Mouse (Mus musculus): ENCODE results near the gene Mrpl38.

The Mrpl38 gene

DNA sequence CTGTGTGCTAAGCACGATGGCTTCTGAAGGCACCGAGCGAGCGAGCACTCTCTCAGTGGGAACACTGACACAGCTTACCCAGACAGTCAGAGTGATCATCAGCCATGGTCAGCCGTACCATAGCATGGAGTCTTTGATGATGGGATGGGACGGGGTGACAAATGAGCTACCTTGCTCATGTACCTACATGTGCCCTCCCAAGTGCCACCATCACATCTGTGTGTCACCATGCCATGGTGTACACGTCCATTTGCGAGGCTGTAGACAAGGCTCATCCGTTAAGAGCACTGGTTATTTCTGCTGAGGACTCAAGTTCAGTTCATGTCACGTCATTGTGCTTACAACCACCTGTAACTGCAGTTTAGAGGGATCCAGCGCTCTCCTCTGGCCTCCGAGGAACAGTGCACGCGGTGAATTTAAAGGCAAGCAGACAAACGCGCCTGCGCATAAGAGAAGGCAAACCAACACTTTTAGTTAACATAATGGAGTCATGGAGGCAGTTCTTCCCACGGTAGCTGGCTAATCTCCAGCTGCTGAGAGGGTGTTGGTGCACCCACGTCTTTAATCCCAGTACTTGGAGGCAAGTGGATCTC lies 27.0 kb downstream of the Mrpl38 start:
- in situ Hi-C loops (cut with MboI, MseI), result no loop called here

DNA sequence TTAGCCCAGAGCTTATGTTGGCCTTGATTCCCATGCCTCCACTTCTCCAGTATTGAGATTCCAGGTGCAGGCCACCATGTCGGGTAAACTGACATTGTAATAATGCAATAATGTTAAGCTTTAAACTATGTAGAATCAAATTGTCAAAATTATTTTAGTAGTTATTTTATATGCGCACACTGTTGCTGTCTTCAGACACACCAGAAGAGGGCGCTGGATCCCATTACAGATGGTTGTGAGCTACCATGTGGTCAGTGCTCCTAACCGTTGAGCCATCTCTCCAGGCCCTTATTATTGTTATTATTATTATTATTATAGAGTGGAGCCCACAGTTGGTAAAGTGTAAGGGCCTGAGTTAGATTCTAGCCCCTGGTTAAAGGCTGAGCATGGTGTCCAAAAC lies 27.6 kb downstream of the Mrpl38 start:
- in situ Hi-C loops (cut with MboI, MseI), result no loop called here

DNA sequence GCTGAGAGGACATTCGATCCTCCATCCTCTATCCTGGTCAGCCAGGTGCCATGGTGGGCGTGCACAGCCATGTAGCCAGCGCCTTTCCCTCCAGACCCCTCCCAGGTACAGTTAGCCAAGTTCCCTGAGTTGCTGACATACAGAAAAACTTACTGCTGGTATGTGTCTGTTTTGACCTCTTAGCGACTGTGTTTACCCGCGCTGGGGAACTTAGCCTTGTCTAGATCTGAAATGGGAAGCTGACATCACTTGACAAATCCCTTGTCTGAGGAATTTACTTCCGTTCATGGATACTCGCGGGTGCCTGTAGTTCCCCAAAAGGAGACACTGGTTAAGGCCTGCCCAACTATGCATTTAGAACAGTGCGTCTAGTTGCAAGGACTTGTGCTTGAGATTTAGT lies 28.1 kb downstream of the Mrpl38 start:
- in situ Hi-C loops (cut with MboI, MseI), result no loop called here

DNA sequence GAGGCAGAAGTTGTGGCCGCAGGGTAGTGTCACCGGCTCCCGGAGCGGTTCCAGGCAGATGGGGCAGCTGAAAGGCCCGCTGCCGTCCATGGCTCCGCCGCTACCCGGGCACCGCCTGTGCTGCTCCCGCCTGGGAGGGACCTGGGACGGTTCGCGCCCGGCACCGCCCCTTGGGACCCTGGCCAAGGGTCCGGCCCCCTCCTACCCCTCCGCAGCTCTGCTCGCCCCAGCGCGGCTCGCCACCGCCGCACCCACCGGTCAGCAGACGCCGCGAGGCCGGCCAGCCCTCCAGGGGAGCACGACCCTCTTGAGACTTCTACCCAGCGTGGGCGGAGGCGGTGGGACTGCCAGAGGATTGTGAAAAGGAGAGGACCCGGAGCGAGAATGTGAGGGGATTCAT lies 28.5 kb downstream of the Mrpl38 start:
- in situ Hi-C loops (cut with MboI, MseI), result no loop called here

DNA sequence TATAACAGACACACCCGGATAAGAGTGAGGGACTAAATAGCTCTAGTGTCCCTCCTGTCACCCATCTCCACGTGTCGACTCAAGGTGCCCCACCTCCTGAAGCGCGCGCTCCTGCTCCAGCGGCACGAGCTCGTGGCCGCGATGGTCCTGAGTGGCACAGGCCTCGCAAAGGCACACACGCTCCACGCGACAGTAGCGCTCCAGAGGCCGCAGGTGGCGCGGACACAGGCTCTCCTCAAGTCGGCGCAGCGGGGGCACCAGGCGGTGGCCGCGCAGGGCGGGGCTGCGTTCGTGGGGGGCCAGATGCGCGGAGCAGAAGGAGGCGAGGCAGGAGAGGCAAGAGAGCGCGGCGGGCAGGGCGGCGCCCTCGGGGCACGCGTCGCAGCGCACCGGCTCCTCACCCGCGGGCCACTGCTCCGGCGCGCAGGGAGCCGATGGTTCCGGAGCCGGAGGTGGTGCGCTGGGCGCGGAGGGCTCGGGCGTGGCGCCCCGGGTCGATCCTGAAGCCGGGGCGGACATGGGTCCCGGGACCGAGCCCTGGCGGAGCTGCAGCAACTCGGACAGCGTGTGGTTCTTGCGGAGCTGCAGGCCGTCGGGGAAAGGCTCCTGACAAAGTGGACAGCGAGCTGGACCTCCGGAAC lies 29.1 kb downstream of the Mrpl38 start:
- in situ Hi-C loops (cut with MboI, MseI), result no loop called here

DNA sequence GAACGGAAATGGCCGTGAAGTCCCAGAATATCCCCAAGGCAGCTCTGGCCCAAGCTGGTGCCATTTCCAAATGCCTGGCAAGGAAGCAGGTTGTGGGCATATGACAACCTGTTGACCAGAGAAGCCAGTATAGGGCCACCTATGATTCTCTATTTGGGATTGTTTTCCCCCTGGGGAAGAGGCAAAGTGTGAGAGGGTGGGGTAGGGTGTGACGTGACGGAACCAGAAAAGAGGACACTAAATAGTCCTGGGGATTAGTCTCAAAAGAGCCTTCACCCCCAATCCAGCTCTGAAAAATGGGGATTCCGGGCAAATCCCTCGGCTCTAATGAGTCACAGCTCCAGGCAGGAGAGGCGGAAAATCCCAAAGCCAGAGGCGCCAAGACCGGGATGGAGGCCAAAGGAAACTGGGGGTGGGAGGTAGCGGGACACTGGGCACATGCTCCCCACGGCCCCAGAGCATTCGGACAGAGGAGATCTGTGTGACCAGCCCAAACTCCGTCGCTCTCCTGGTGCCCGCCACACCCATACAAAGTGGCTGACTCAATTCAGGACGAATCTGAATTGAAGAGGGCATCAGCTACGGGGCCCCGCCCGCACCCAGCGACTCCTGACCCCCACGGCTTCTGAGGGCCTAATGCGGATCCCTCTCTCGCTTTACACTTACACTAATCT lies 30.1 kb downstream of the Mrpl38 start:
- in situ Hi-C loops (cut with MboI, MseI), result no loop called here

DNA sequence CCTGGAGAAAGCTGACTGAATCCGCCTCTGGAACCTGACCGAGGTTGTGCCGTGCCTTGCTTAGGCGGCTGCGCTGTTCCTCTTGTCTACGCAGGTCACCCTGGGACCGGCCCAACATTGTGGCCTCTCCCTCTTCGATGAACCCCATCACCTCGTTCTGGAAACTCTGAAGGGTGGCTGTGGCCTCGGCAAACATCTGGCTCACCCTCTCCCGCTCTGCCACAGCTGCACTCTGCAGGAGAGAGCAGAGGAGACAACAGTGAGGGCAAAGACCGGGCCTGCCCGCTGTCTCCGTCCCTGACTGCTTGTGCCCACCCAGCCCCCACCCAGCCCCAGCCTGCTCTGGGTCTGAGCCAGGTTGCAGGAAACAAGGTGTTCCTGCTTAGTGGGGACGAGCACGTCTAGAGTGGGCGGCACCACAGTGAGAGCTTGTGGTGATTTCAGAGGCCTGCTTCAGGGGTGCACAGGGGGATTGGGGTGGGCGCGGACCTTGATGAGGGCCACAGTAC lies 30.8 kb downstream of the Mrpl38 start:
- in situ Hi-C loops (cut with MboI, MseI), result no loop called here

DNA sequence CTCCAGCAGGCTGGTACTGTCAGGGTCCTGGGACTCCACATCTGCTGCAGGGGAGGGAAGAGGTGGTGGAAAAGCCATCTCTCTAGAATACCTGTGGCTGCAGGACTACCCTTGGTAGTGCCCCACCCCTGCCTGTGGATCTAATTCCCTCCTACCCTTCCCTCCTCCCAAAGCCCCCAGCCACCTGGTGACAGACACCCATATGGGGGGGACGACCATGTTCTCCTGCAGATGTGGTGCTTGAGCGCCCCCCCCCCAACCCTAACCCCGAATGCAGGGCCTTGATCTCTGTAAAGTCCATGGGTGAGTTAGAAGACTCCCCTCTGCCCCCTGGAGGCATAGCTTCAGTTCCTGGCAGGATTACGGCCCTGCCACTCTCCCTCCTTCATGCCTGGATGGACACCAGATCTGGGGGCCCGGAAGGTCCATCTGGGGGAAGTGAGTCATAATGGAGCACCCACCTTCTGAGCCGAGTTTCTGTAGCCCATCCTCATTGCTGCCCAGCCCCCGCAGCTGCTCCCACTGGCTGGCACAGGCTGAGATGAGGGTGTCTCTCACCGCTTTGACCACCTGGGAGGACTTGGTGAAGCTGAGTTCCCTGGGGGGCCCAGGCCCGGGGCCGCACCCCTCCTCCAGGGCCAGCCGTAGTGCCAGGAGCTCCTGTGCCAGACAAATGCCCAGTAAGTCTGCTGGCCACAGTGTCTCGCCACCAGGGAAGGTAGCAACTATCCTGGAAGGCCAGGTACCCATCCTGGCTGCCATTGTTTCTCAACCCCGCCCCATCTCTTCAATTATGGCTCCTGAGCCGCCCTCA lies 31.5 kb downstream of the Mrpl38 start:
- in situ Hi-C loops (cut with MboI, MseI), result no loop called here

DNA sequence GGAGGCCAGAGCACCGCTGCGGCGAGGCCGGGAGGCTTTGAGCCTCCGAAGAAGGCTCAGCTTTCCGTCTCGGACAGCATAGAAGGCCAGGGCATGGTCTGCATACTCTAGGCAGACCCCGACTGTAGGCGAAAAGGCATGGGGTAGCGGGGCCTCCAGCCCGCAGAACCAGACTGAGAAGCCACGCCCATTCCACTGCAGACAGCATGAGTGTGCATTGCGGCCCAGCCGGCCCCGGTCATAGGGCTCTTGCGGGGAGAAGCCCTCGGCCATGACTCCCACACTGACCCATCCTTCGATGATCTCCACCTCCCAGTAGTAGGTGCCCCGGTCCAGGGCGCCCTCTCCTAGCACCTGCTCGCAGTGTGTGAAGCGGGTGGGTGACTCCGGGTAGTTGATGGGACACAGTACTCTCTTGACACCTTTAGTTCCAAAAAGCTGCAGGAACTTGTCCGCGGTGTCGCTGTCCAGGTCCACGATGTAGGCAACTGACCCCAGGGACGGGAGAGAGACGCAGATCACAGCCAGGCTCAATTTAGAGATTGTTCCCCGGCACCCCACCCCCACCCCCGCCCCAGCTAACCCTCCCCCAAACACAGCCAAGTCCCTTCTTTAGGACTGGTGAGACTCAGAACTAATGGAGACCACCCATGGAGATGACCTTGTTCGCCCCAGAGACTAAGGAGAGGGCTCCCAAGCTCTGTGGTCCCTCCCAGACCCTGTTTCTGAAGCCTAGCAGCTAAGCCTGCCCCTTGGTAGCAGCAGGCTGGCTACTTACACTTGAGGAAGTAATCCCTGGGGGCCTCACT lies 32.3 kb downstream of the Mrpl38 start:
- in situ Hi-C loops (cut with MboI, MseI), result no loop called here

DNA sequence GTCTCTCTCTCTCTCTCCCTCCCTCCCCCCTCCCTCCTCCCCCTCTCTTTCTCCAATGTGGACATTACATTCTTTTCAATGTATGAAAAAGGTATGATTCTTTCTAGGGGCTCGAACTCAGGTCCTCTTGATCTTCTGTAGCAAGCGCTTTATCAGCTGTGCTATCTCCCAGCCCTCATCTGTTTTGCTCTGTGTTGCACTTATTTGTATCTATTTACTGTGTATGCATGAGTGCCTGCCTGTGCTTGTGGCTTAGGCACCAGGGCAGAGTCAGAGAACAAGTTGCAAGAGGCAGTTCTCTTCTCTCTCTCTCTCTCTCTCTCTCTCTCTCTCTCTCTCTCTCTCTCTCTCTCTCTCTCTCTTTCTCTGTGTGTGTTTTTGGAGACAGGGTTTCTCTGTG lies 33.6 kb downstream of the Mrpl38 start:
- in situ Hi-C loops (cut with MboI, MseI), result no loop called here

DNA sequence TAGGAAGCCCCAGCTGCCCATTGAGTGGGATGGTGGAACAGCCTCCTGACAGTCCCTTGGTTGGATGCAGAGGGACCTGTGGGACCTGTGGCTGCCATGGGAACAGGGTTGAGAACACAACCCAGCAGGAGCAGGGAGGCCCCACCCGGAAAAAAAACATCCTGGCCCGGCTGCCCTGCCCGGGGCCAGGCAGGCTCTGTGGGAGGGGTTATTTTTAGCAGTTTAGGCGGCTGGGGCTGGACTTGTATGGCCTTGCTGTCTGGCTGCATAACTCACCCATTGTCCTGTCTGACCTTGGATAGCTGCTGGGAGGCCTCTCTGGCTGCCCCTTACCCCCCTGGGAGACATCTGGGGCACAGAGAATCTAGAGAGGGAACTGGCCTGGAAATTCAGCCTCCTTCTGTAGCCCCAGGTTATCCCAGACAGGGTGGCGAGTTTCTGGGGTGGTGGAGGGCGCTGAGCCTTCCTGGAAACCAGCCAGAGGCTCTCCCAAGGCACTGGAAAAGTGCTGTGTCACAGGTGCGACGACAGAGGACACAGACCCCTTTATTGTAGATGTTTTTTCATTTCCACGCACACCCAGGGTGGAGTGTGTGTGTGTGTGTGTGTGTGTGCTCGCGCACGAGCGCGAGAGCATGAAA lies 34.5 kb downstream of the Mrpl38 start:
- in situ Hi-C loops (cut with MboI, MseI), result no loop called here

DNA sequence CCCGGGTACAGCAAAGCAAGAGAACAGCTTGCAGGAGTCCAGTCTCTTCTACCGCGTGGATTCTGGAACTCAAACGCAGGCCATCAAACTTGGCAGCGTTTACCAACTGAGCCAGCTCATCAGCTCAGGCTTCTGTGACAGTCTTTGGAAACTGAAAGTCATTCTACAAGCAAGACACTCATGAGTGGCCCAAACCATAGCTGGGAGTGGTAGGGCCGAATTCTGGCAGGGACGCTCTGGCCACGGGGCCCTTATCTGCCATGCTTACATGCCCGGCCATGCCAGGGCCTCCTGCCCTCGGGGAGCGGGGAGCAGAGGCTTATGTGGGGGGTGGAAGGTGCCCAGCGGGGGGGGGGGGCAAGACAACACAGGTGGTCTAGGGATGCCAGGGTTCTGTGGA lies 35.1 kb downstream of the Mrpl38 start:
- in situ Hi-C loops (cut with MboI, MseI), result no loop called here

DNA sequence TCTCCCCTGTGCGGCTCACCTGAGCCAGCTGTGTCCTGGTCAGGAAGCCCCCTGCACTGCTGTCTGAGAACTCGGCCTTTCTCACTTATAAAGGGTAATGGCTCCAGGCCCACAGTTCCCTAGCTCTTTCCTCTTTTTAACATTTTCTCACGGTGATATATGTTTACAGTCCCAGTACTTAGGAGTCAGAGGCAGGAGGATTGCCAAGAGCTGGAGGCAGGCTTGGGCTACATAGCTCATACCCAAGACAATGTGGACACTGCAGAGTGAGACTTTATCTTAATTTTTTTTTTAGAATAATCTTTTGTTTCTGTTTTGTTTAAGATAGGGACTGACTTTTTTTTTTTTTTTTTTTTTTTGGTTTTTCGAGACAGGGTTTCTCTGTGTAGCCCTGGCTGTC lies 36.2 kb downstream of the Mrpl38 start:
- in situ Hi-C loops (cut with MboI, MseI), result no loop called here

DNA sequence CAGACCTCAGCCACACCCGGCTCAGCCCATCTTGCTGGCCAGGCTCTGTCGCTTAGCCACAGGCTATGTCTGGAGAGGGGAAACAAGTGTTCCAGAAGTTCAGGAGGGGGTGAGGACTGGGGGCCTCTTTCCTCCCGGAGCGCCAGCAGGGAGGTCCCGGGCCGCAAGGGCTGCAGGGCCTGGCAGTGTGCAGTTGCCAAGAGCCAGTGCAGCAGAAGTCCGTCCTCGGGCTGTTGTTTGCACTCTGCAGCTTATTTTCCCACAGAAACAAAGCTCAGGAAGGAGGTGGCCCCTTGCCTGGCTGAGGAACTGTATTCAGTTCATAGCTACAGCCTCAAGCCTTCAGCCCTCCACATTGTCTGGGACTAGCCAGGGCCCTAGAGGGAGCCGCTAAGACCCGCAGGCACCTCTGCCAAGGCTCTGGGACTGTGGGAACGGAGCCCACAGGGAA lies 36.7 kb downstream of the Mrpl38 start:
- in situ Hi-C loops (cut with MboI, MseI), result no loop called here

DNA sequence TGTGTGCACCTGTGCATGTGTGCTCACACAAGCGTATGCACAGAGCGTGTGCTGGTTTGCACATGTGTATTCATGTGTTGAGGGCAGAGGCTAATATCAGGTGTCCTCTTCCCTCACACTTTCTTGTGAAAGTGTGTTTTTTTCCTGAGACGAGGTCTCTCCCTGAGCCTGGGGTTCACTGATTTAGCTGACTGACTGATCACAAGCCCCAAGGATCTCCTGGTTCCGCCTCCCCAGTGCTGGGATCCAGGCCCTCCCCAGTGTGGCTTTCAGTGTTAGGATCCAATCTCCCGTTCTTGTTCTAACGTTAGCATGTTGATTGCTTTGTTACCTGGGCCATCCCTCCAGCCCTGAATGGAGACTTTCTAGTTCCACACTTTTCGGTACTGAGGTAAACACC lies 37.8 kb downstream of the Mrpl38 start:
- in situ Hi-C loops (cut with MboI, MseI), result no loop called here

DNA sequence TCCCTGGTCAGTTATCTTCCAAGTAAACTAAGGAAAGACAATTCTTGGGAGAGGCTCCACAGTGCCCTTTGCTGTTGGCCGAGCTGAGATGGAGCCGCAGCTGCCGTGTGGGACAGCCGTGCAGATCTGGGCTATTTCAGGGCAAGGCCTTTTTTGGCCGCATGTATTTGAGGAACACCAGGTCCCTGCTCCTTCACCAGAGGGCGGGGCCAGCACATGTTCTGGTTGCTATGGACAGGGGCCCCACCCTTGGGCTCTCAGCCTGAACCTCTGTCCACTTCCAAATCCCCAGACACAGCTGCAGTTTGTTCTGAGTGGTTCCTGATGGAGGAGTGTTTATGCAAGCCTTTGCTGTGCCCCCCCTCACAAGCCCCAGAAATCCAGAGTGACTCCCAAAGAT lies 38.3 kb downstream of the Mrpl38 start:
- in situ Hi-C loops (cut with MboI, MseI), result no loop called here

DNA sequence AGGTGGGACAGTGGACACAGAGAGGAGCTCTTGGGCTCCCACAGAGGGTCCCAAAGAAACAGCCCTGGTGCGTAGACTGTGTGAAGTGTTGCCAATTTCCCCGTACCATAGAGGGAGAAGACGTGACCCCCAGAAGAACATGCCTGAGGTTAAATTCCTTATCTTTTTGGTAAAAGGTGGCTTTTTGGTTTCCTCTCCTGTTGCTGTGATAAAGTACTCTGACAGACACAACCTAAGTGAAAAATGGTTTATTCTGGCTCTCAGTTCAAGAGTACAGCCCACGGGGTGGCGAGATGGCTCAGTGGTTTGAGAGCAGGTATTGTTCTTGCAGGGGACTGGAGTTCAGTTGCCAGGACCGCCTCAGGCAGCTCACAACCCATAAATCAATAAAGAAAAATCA lies 39.2 kb downstream of the Mrpl38 start:
- in situ Hi-C loops (cut with MboI, MseI), result no loop called here

DNA sequence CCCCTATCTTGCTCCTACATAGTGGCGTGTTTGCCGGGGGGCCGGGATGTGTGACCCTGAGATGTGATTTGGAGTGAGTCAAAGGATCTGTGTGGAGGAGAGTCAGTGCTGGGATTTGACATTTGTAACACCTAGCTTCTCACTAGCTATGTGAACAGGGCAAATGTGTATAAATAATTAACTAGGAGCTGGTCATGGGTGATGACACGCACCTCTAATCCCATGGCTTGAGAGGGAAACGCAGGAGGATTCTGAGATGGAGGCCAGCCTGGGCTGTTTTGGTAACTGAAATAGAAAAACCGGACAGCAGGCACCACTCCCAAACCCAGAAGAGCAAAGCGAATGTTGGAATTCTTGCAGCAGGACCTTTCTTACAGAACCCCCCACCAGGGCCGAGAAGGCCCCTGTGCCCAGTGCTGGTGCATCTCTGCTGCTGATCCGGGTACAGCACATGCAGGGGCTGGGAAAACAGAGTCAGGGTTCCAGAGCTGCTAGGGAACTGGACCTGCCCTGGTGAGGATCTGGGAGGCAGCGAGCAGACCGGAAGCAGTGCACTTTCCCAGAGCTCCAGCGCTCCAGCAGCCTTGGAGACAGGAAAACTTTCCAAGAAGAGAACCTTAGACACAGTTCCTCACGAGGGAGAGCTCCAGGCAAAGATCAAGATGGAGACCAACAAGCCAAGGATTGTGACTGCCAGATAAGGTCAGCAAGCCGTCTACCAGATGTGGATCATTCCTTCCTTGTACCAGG lies 39.8 kb downstream of the Mrpl38 start:
- in situ Hi-C loops (cut with MboI, MseI), result no loop called here

DNA sequence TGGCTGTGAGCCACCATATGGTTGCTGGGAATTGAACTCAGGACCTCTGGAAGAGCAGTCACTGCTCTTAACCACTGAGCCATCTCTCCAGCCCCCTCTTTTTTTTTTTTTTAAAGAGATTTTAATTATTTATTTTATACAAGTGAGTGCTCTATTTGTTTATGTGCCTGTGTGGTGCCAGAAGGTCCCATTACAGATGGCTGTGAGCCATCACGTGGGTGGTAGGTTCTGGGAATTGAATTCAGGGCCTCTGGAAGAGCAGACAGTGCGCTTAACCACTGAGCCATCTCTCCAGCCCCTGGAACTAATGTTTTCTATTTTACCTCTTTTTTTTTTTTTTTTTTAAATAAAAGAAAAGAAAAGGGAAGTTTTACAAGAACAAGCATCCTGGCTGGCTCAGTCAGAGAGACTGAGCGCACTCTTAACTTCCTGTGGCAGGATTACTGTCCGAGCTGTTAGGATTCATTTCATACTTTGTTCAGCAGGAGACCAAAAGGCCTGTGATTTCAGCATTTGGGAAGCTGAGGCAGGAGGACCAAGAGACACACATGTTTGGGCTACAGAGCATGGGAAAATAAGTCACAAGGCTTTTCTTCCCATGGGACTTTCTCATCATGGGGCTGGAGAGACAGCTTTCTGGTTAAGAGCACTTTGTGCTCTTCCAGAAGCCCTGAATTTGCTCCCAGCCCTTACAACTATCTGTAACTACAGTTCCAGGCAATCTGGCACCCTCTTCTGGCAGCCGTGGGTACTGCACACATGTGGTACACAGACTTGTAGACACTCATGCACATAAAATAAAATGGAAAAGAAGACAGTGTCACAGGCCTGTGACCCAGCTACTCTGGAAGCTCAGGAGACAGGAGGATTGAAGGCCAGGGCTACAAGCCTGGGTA lies 42.2 kb downstream of the Mrpl38 start:
- in situ Hi-C loops (cut with MboI, MseI), result no loop called here
